Mouse (Mus musculus) Patski (cell line): ENCODE measurements at regions not wholly inside any gene's neighbourhood (a gene's known extent, or its start where the extent isn't known, plus 50 kb on each side); places are given as distances from the start of the nearest gene placed in this dataset.

ENCODE experiments used
- ATAC-seq: fragments of 100-300 bp; one replicate; pipeline ENCODE4 v1.8.0; 2021
- CTCF ChIA-PET: fragments of 350-600 bp; sonication (Branson Sonifier 250); formaldehyde crosslinking; loops from one replicate; lab custom pipeline; 2022; ENCODE audit warnings: inconsistent platforms; lab: Charles Lee
- POLR2A ChIA-PET: fragments of 350-600 bp; sonication (Branson Sonifier 250); formaldehyde crosslinking; loops from one replicate; lab custom pipeline; 2022; ENCODE audit warnings: antibody characterized with exemption, inconsistent platforms; lab: Charles Lee
- DNase-seq: peaks from one replicate; pipeline ENCODE4 v3.0.0-alpha.2; 2011; ENCODE audit warnings: low read depth, low spot score
- H3K27me3 ChIP-seq: fragments of 371-371 bp; one replicate; pipeline ENCODE4 v1.5.1; 2021
- CTCF ChIP-seq: fragments of 100-300 bp; IDR thresholded peaks from one replicate; pipeline ENCODE4 v1.5.1; 2021
- in situ Hi-C: fragments of 300-500 bp; cut with MboI; formaldehyde crosslinking; loops from 3 replicates; pipeline ENCODE4 v1.11.1; 2018; ENCODE audit warnings: low pct_unique_long_range_greater_than_20kb, mixed read lengths

- no peak for TF ChIP-seq CTCF
- in situ Hi-C loops = no loop called here
- ChIA-PET POLR2A (no interaction called here), CTCF (no interaction called here)
- ATAC-seq (no peak), DNase-seq (no peak)
- no peaks in the 10 kb centered on the region for H3K27me3 ChIP-seq
These were observed 163.6 kb downstream of the Aldoart1 start for GRCm38 (mm10) chr4:72688842-72689241.

GRCm38 (mm10) chr4:72674006-72674405 lies 178.4 kb downstream of the Aldoart1 start:
- in situ Hi-C loops = loop anchor here (25.0 kb wide), 1 partner anchor 1512 kb away; no protein-coding TSS in a partner anchor
- TF ChIP-seq CTCF = no peak
- CTCF ChIA-PET = no interaction called here
- POLR2A ChIA-PET = no interaction called here
- no peak for DNase-seq
- H3K27me3 ChIP-seq = no peaks in the 10 kb centered on the region
- no peak for ATAC-seq

DNA sequence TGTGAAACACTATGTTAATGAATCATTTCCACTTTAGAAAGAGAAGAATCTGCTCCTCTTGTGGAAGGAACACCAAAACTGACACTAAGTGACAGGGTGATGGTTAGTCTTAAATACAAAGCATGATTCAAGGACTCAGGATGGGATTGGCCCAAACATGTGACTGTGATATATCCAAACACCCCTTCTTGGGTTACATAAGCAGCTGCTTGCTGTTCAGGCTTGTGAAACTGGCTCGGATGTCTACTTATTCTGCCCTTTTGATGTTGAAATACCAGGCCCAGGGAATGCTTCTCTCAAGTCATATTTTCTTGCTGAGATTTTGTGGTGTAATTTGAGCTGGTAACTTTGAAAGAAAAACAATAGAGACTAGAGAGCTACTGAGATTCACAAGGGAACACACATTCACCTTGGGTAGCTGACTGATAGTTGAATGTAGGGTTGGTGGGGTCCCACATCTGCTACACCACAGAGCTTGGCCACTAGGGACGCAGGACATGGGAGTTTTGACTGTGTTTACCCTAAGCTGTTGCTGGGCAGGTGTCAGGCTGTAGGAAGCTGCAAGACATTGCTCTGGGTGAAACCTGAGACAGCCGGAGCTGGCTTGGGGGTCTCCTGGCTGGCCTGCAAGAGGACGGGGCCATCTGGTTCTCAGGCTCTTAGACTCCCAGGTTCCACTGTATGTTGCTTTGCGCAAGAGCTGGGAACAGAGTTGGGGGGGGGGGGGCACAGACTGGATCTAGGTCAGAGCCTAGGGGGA lies 180.6 kb downstream of the Aldoart1 start:
- ATAC-seq (no peak), DNase-seq (no peak)
- ChIA-PET POLR2A (no interaction called here), CTCF (no interaction called here)
- no peak for TF ChIP-seq CTCF
- H3K27me3 ChIP-seq = no peaks in the 10 kb centered on the region
- in situ Hi-C loops = loop anchor here (25.0 kb wide), 1 partner anchor 1510 kb away; no protein-coding TSS in a partner anchor

- ChIA-PET CTCF (interaction anchor here (1.1 kb wide), 1 partner anchor 12 kb away, joined by 3 read pairs; no protein-coding TSS in a partner anchor), POLR2A (no interaction called here)
- ATAC-seq (no peak), DNase-seq (no peak)
- in situ Hi-C loops = loop anchor here (25.0 kb wide), 1 partner anchor 1508 kb away; no protein-coding TSS in a partner anchor
- no peaks in the 10 kb centered on the region for H3K27me3 ChIP-seq
- TF ChIP-seq CTCF = no peak
These were observed 182.5 kb downstream of the Aldoart1 start for GRCm38 (mm10) chr4:72669827-72670494.

DNA sequence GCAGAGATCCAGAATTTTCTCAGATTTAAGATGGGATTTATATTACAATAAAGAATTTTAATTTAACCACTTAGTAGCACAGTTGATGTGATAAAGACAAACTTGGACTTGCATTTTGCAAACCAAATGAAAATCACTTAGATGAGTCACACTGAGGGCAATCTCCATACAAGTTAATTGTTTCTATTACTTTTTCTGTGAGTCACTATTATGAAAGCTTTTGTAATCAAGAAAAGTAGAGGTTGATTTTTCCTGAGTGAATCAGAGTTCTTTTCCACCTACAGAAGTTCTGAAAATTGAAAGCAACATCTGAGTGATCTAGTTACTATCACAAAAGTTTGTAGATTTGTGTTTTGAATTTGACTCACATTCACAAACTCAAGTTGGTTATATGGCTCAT lies 188.1 kb downstream of the Aldoart1 start:
- DNase-seq (no peak), ATAC-seq (no peak)
- no peak for TF ChIP-seq CTCF
- ChIA-PET CTCF (no interaction called here), POLR2A (no interaction called here)
- in situ Hi-C loops = loop anchor here (25.0 kb wide), 1 partner anchor 1502 kb away; no protein-coding TSS in a partner anchor
- H3K27me3 ChIP-seq = no peaks in the 10 kb centered on the region

DNA sequence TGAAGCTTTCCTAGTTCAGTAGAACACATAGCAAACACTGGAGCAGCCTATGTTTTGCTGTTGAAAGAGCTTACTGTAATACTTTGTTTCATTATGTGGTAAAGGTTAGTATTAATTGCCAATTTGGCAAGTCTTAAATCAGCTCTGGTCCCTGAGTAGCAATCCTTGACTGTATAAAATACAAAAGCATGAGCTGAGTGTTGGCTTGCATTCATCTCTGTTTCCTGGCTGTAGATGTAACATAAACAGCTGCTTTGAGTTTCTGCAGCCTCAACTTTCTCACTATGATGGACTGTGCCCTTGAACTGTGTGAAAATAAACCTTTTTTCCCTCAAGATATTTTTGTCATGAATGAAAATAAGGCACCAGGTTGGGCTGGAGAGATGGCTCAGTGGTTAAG lies 190.0 kb downstream of the Aldoart1 start:
- DNase-seq = no peak
- POLR2A ChIA-PET = no interaction called here
- no peak for ATAC-seq
- in situ Hi-C loops = loop anchor here (25.0 kb wide), 1 partner anchor 1500 kb away; no protein-coding TSS in a partner anchor
- H3K27me3 ChIP-seq = no peaks in the 10 kb centered on the region
- CTCF ChIA-PET = interaction anchor here (1.0 kb wide), 1 partner anchor 34 kb away, joined by 3 read pairs; no protein-coding TSS in a partner anchor
- TF ChIP-seq CTCF = no peak

GRCm38 (mm10) chr4:72656206-72656605 lies 196.2 kb downstream of the Aldoart1 start:
- no peaks in the 10 kb centered on the region for H3K27me3 ChIP-seq
- DNase-seq (no peak), ATAC-seq (no peak)
- POLR2A ChIA-PET = no interaction called here
- no peak for TF ChIP-seq CTCF
- CTCF ChIA-PET = no interaction called here
- in situ Hi-C loops = loop anchor here (25.0 kb wide), 1 partner anchor 1494 kb away; no protein-coding TSS in a partner anchor

DNA sequence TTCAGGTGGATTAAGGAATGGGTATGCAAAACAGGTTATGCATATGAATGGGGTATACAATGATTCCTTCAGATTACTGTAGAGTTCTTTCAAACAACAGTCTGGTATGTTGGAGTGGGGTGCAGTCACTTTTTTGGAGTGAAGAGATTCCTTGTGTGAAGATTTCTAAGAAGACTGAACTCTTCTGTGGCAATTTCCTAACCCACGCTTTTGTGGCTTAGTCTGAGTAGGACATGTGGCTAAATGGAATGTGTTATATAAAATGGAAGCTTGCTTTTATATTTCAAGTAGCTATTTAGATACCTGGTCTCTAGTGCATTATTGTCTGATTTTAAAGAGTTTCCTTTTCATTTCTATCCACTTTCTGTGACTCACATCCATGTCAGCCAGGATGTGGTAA lies 205.3 kb downstream of the Aldoart1 start:
- POLR2A ChIA-PET = no interaction called here
- TF ChIP-seq CTCF = no peak
- ATAC-seq (no peak), DNase-seq (no peak)
- H3K27me3 ChIP-seq = no peaks in the 10 kb centered on the region
- in situ Hi-C loops = no loop called here
- CTCF ChIA-PET = no interaction called here

GRCm38 (mm10) chr4:72629416-72629815 lies 223.0 kb downstream of the Aldoart1 start:
- no peak for ATAC-seq
- in situ Hi-C loops = no loop called here

GRCm38 (mm10) chr4:72627219-72627930 lies 225.1 kb downstream of the Aldoart1 start:
- POLR2A ChIA-PET = no interaction called here
- in situ Hi-C loops = no loop called here
- ATAC-seq = no peak
- H3K27me3 ChIP-seq = peaks cover 5% of the 10 kb centered on the region
- no peak for DNase-seq
- TF ChIP-seq CTCF = no peak
- CTCF ChIA-PET = interaction anchor here (1.0 kb wide), 1 partner anchor 35 kb away, joined by 3 read pairs; no protein-coding TSS in a partner anchor

More at GRCm38 (mm10) chr4:72629416-72629815, 223.0 kb downstream of the Aldoart1 start:
- CTCF ChIA-PET = no interaction called here
- POLR2A ChIA-PET = no interaction called here
- peaks cover 5% of the 10 kb centered on the region for H3K27me3 ChIP-seq
- TF ChIP-seq CTCF = no peak
- no peak for DNase-seq
